9 mouse cellular contexts compared by ENCODE assay signal in the genomic region with DNA sequence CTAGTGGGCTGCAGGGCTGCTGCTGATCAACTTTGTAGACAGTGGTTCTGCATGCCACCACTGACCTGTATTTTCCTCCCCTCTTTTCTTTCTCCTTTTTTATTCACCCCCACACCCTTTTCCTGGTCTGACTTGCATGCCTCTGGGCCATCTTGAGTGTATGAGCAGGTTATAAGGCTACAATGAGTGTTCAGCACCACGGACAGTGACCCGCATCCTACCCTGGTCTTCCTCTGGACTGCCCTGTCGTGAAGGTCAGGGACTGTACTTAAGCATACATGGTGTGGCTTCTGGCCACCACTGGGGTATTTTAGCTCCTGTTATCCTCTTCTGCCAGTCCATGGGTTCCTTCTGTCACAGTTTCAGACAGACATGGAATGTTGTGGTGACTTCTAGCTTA. TPM values are rescaled to one million over a fixed set of nuclear protein-coding genes. Genes with fewer than 3 reads are reported as not detected.
A peak's percentile ranks its signal among the peaks of the same experiment; 100 is the strongest.
DNase-seq lines count a peak whose midpoint lies in the region; ATAC-seq and TF ChIP-seq lines count a peak whose summit lies in the region.
"Had no signal": no experiment of that assay in that cellular context is flagged by ENCODE, and none has a peak within 500 bp of the region (broad histone marks: within the 10 kb centered on the region; RNA-seq: fewer than 3 reads in every experiment).

No protein-coding gene starts in this region.

- H3K36me3 ChIP-seq in kidney, embryonic 16.5 days (ENCODE audit: insufficient read depth, low read length): no peaks in the 10 kb centered on the region
- no peaks in the 10 kb centered on the region for H3K36me3 ChIP-seq in myocyte (ENCODE audit: control insufficient read depth, insufficient read depth)

- no peaks in the 10 kb centered on the region for H3K27me3 ChIP-seq in kidney, embryonic 16.5 days (ENCODE audit: insufficient read depth, low read length)
- H3K27me3 ChIP-seq in myocyte (ENCODE audit: control insufficient read depth, insufficient read depth, insufficient read length): peaks cover 6% of the 10 kb centered on the region

- no peaks in the 10 kb centered on the region for H3K9me3 ChIP-seq in kidney, embryonic 16.5 days (ENCODE audit: low read length)

- H3ac ChIP-seq in myocyte (ENCODE audit: control insufficient read depth, insufficient read length): no peak overlapping the region

- no peak overlapping the region for H3K9ac ChIP-seq in kidney, embryonic 16.5 days (replicated peaks; ENCODE audit: low read length)

- peak; percentile 22 for DNase-seq in kidney, adult 18-20 months
- DNase-seq in WW6 (ENCODE audit: low read depth, low spot score): peak; percentile 28
- DNase-seq in embryo, embryonic 9.5 days (ENCODE audit: extremely low spot score): peak; percentile 68
- DNase-seq in left cerebral cortex, postnatal 4 days: no peak
- DNase-seq in right cerebral cortex, postnatal 4 days: no peak

- H3K27ac ChIP-seq in kidney, embryonic 16.5 days (ENCODE audit: low read length): no peak overlapping the region

- no peak for ATAC-seq in kidney, embryonic 16.5 days (ENCODE audit: low FRiP score, low TSS enrichment)
- no peak for ATAC-seq in frontal cortex, adult (ENCODE audit: low TSS enrichment)

- WGBS in kidney, embryonic 16.5 days: 0% methylated on average over 3 of the region's 3 CpGs

- no peak overlapping the region for H3K4me2 ChIP-seq in kidney, embryonic 16.5 days (replicated peaks; ENCODE audit: low read depth, low read length)
- H3K4me2 ChIP-seq in myocyte (ENCODE audit: low read depth): no peak overlapping the region

- TF ChIP-seq POLR2A in myocyte (IDR thresholded peaks at IDR 0.05; ENCODE audit: insufficient read length, low read depth): no peak

- no peaks in the 10 kb centered on the region for H3K4me1 ChIP-seq in kidney, embryonic 16.5 days (ENCODE audit: insufficient read depth, low read length)

- intact Hi-C loops in left cerebral cortex, postnatal 4 days (cut with DNase I): no loop called here

- H3K79me2 ChIP-seq in myocyte (ENCODE audit: control insufficient read depth, insufficient read depth): no peaks in the 10 kb centered on the region

- no peak overlapping the region for H3K4me3 ChIP-seq in kidney, embryonic 16.5 days (ENCODE audit: low read length)
- no peak overlapping the region for H3K4me3 ChIP-seq in myocyte

TF ChIP-seq in myocyte, 11 proteins besides CTCF, POLR2A, EP300 and RAD21:
- TF ChIP-seq TCF12 (IDR thresholded peaks at IDR 0.05; ENCODE audit: insufficient read depth, poor library complexity, severe bottlenecking) (no peak), USF1 (IDR thresholded peaks at IDR 0.05; ENCODE audit: low read depth) (no peak), REST (IDR thresholded peaks at IDR 0.05; ENCODE audit: insufficient read depth, insufficient read length) (peak; percentile 96), SRF (IDR thresholded peaks at IDR 0.05; ENCODE audit: control insufficient read depth, insufficient read length, low read depth) (no peak)

RNA-seq across cellular contexts. Expression of a gene that starts 50.3 kb away (rescaled TPM):
- polyA plus RNA-seq in kidney, embryonic 16.5 days (2015; fragmentation: Nextera tagmentation; extraction: Ambion mirVana): not detected in 2 replicates
- polyA plus RNA-seq in myocyte (2012; fragmentation: generic; extraction: Trizol): not detected
- not detected for total RNA-seq in left cerebral cortex, postnatal 4 days (2021)
- polyA plus RNA-seq: neural tube, embryonic 14.5 days had no signal

Comparison
In these comparisons a context has a peak if more than half of its experiments do, and no peak if none do; other contexts are left out.
1. DNase-seq: peak in kidney, adult 18-20 months (single experiment), WW6 (single experiment) and embryo, embryonic 9.5 days (single experiment); none in left cerebral cortex, postnatal 4 days (single experiment) and right cerebral cortex, postnatal 4 days (single experiment).